Mouse (Mus musculus) ES-E14 (cell line): ENCODE measurements around the gene Gprc6a. TPM values are rescaled to one million over a fixed set of nuclear protein-coding genes. Genes with fewer than 3 reads are reported as not detected.

Experiments
- DNase-seq: peaks from one replicate; pipeline ENCODE4 v3.0.0-alpha.2; 2013; ENCODE audit warnings: low read depth, low spot score
- H3K27ac ChIP-seq: 2 replicates; pipeline ENCODE4 v1.5.1; 2012; ENCODE audit warnings: low read depth, mild to moderate bottlenecking, low read length, moderate library complexity, mixed read lengths; ENCODE audit not compliant: poor library complexity, insufficient read depth, severe bottlenecking
- H3K36me3 ChIP-seq: 2 replicates; pipeline ENCODE4 v1.6.1; 2012; ENCODE audit warnings: mild to moderate bottlenecking, low read length, moderate library complexity, mixed read lengths; ENCODE audit not compliant: control insufficient read depth, poor library complexity, insufficient read depth, severe bottlenecking
- H3K4me1 ChIP-seq, 2 experiments: fragments of 150-350 bp in 1 of 2; sonication (generic) in 1 of 2; 2 replicates each; pipeline ENCODE4 v1.6.1; 2012; ENCODE audit warnings: low read length in 2 of 2, mild to moderate bottlenecking in 1 of 2, mixed read lengths in 1 of 2; ENCODE audit not compliant: control insufficient read depth in 2 of 2, insufficient read depth in 2 of 2, poor library complexity in 1 of 2
- H3K4me3 ChIP-seq, 2 experiments: fragments of 150-350 bp in 1 of 2; sonication (generic) in 1 of 2; 2 replicates each; pipeline ENCODE4 v1.5.1; 2012; ENCODE audit warnings: low read length in 2 of 2, low read depth in 1 of 2, mild to moderate bottlenecking in 1 of 2, mixed read lengths in 1 of 2; ENCODE audit not compliant: insufficient read depth in 1 of 2, poor library complexity in 1 of 2, severe bottlenecking in 1 of 2
- H3K9ac ChIP-seq: 2 replicates; pipeline ENCODE4 v1.6.1; 2012; ENCODE audit warnings: low read depth, mild to moderate bottlenecking, low read length, mixed read lengths; ENCODE audit not compliant: poor library complexity, insufficient read depth, severe bottlenecking
- H3K9me3 ChIP-seq: fragments of 150-350 bp; sonication (generic); 2 replicates; pipeline ENCODE4 v1.6.1; 2012; ENCODE audit warnings: low read depth, mild to moderate bottlenecking, low read length; ENCODE audit not compliant: control insufficient read depth, insufficient read depth
- CHD2 ChIP-seq: IDR thresholded peaks from 2 replicates; pipeline ENCODE4 v1.6.1; 2014; ENCODE audit warnings: mild to moderate bottlenecking, low read depth, low read length, inconsistent platforms
- HCFC1 ChIP-seq: IDR thresholded peaks from 2 replicates; pipeline ENCODE4 v1.6.1; 2012; ENCODE audit warnings: low read length, inconsistent platforms, borderline replicate concordance; ENCODE audit not compliant: insufficient read depth
- MAFK ChIP-seq: IDR thresholded peaks from 2 replicates; pipeline ENCODE4 v1.6.1; 2014; ENCODE audit warnings: mild to moderate bottlenecking, low read depth, low read length, inconsistent platforms; ENCODE audit not compliant: insufficient read depth
- ZC3H11A ChIP-seq: IDR thresholded peaks from 2 replicates; pipeline ENCODE4 v1.6.1; 2012; ENCODE audit warnings: low read depth, mild to moderate bottlenecking, inconsistent platforms, low read length, borderline replicate concordance
- ZNF384 ChIP-seq: IDR thresholded peaks from 2 replicates; pipeline ENCODE4 v1.6.1; 2012; ENCODE audit warnings: low read depth, low read length, inconsistent platforms
- in situ Hi-C, 2 experiments: fragments of 600-800 bp; cut with MboI; formaldehyde crosslinking; loops; one replicate each; pipeline ENCODE4 v1.15.1; 2025; ENCODE audit warnings: low sequenced_read_pairs in 2 of 2, inconsistent platforms in 1 of 2; ENCODE audit not compliant: unreplicated experiment in 2 of 2
- total RNA-seq: library from RNA; depleted of rRNA; stranded (reverse); fragments of 300-350 nt; gene quantifications from 2 replicates; pipeline ENCODE4 v1.2.3, GENCODE M21; 2012

The Gprc6a gene
- total RNA-seq, 1 experiment = not detected

- in situ Hi-C loops = no loop called here
- Histone ChIP-seq H3K9me3 (no peaks in the 10 kb centered on the region), H3K9ac (no peak overlapping the region), H3K27ac (no peak overlapping the region), H3K4me3 (no peak overlapping the region), H3K36me3 (no peaks in the 10 kb centered on the region), H3K4me1 (no peaks in the 10 kb centered on the region)
- TF ChIP-seq ZNF384 = no peak
- no peak for DNase-seq
Measured at GRCm38 (mm10) chr10:51671583-51671982, 40.3 kb upstream of the Gprc6a start.

GRCm38 (mm10) chr10:51669334-51669733 is 38.1 kb upstream of the Gprc6a start:
- no peak overlapping the region for H3K9ac ChIP-seq
- no peak for TF ChIP-seq HCFC1
- TF ChIP-seq CHD2 = no peak
- in situ Hi-C loops = no loop called here
- DNase-seq = no peak
- H3K4me3 ChIP-seq = no peak overlapping the region
- H3K9me3 ChIP-seq = no peaks in the 10 kb centered on the region
- H3K27ac ChIP-seq = no peak overlapping the region
- H3K4me1 ChIP-seq = no peaks in the 10 kb centered on the region
- H3K36me3 ChIP-seq = no peaks in the 10 kb centered on the region

- H3K9me3 ChIP-seq = no peaks in the 10 kb centered on the region
- no peak for DNase-seq
- no peak overlapping the region for H3K4me3 ChIP-seq
- H3K9ac ChIP-seq = no peak overlapping the region
- H3K36me3 ChIP-seq = no peaks in the 10 kb centered on the region
- TF ChIP-seq ZNF384 (no peak), CHD2 (no peak), MAFK (no peak), HCFC1 (no peak), ZC3H11A (no peak)
- no peak overlapping the region for H3K27ac ChIP-seq
- in situ Hi-C loops = no loop called here
- no peaks in the 10 kb centered on the region for H3K4me1 ChIP-seq
Measured at GRCm38 (mm10) chr10:51657324-51657723, 26.1 kb upstream of the Gprc6a start.

- Histone ChIP-seq H3K4me1 (no peaks in the 10 kb centered on the region), H3K4me3 (no peak overlapping the region), H3K36me3 (no peaks in the 10 kb centered on the region), H3K9me3 (no peaks in the 10 kb centered on the region), H3K27ac (no peak overlapping the region), H3K9ac (no peak overlapping the region)
- DNase-seq = no peak
- TF ChIP-seq CHD2 (no peak), HCFC1 (no peak), ZNF384 (no peak), ZC3H11A (no peak), MAFK (no peak)
- in situ Hi-C loops = no loop called here
Measured at GRCm38 (mm10) chr10:51649506-51650221, 18.4 kb upstream of the Gprc6a start.

GRCm38 (mm10) chr10:51621193-51621592 is 10.1 kb downstream of the Gprc6a start:
- no peak for DNase-seq
- Histone ChIP-seq H3K36me3 (no peaks in the 10 kb centered on the region), H3K9me3 (no peaks in the 10 kb centered on the region), H3K27ac (no peak overlapping the region), H3K9ac (no peak overlapping the region), H3K4me3 (no peak overlapping the region), H3K4me1 (no peaks in the 10 kb centered on the region)
- in situ Hi-C loops = no loop called here
- TF ChIP-seq ZC3H11A = no peak
- no peak for TF ChIP-seq CHD2
- TF ChIP-seq HCFC1 = no peak
- TF ChIP-seq MAFK = no peak
- TF ChIP-seq ZNF384 = no peak
